Mouse (Mus musculus) testis, adult 2 months (tissue): ENCODE data around the gene Sh3rf1. TPM values are rescaled to one million over a fixed set of nuclear protein-coding genes. Genes with fewer than 3 reads are reported as not detected.

Source experiments
- H3K27ac ChIP-seq: fragments of 200-500 bp; 2 replicates; pipeline ENCODE4 v1.5.1; 2012; ENCODE audit warnings: low read depth, low read length; ENCODE audit not compliant: control insufficient read depth, insufficient read depth
- H3K27me3 ChIP-seq: fragments of 200-500 bp; 2 replicates; pipeline ENCODE4 v1.6.1; 2012; ENCODE audit warnings: mild to moderate bottlenecking, low read length, moderate library complexity; ENCODE audit not compliant: control insufficient read depth, insufficient read depth
- H3K36me3 ChIP-seq: fragments of 200-500 bp; 2 replicates; pipeline ENCODE4 v1.6.1; 2012; ENCODE audit warnings: mild to moderate bottlenecking, low read length; ENCODE audit not compliant: control insufficient read depth, insufficient read depth
- H3K4me1 ChIP-seq: fragments of 200-500 bp; 2 replicates; pipeline ENCODE4 v1.6.1; 2012; ENCODE audit warnings: low read length; ENCODE audit not compliant: control insufficient read depth, insufficient read depth
- H3K4me3 ChIP-seq: fragments of 200-500 bp; 2 replicates; pipeline ENCODE4 v1.5.1; 2012; ENCODE audit warnings: low read depth, mild to moderate bottlenecking, low read length, moderate library complexity, mixed read lengths; ENCODE audit not compliant: control insufficient read depth
- CTCF ChIP-seq: fragments of 200-500 bp; IDR thresholded peaks from 2 replicates; pipeline ENCODE4 v1.5.1; 2012; ENCODE audit warnings: low read depth, mild to moderate bottlenecking, inconsistent platforms, low read length, moderate library complexity; ENCODE audit not compliant: control insufficient read depth, insufficient read depth, insufficient replicate concordance
- POLR2A ChIP-seq: fragments of 200-500 bp; IDR thresholded peaks from 2 replicates; pipeline ENCODE4 v1.6.1; 2012; ENCODE audit warnings: low read depth, mild to moderate bottlenecking, inconsistent platforms, low read length, moderate library complexity; ENCODE audit not compliant: control insufficient read depth
- polyA plus RNA-seq: library from polyadenylated mRNA; depleted of rRNA; stranded (reverse); fragments of >200 nt; gene quantifications from 2 replicates; pipeline ENCODE4 v1.2.3, GENCODE M21; 2012

The Sh3rf1 gene
- polyA plus RNA-seq, 1 experiment = 2.2 TPM

- no peaks in the 10 kb centered on the region for H3K36me3 ChIP-seq
- no peak overlapping the region for H3K4me3 ChIP-seq
- H3K27me3 ChIP-seq = no peaks in the 10 kb centered on the region
- TF ChIP-seq CTCF (no peak), POLR2A (no peak)
- no peak overlapping the region for H3K27ac ChIP-seq
- no peaks in the 10 kb centered on the region for H3K4me1 ChIP-seq
Observed at GRCm38 (mm10) chr8:61346941-61347340, 123.3 kb downstream of the Sh3rf1 start.

GRCm38 (mm10) chr8:61347526-61347925 is 123.9 kb downstream of the Sh3rf1 start:
- Histone ChIP-seq H3K36me3 (no peaks in the 10 kb centered on the region), H3K4me3 (no peak overlapping the region), H3K27me3 (no peaks in the 10 kb centered on the region), H3K27ac (no peak overlapping the region), H3K4me1 (no peaks in the 10 kb centered on the region)
- TF ChIP-seq POLR2A = no peak
- no peak for TF ChIP-seq CTCF

GRCm38 (mm10) chr8:61348029-61348428 is 124.4 kb downstream of the Sh3rf1 start:
- no peaks in the 10 kb centered on the region for H3K36me3 ChIP-seq
- no peaks in the 10 kb centered on the region for H3K27me3 ChIP-seq
- no peaks in the 10 kb centered on the region for H3K4me1 ChIP-seq
- H3K27ac ChIP-seq = no peak overlapping the region
- TF ChIP-seq POLR2A (no peak), CTCF (no peak)
- H3K4me3 ChIP-seq = no peak overlapping the region

- no peak overlapping the region for H3K4me3 ChIP-seq
- no peak for TF ChIP-seq CTCF
- TF ChIP-seq POLR2A = no peak
- no peaks in the 10 kb centered on the region for H3K27me3 ChIP-seq
- H3K36me3 ChIP-seq = no peaks in the 10 kb centered on the region
- no peaks in the 10 kb centered on the region for H3K4me1 ChIP-seq
- H3K27ac ChIP-seq = no peak overlapping the region
Observed at GRCm38 (mm10) chr8:61348518-61348917, 124.8 kb downstream of the Sh3rf1 start.

GRCm38 (mm10) chr8:61350443-61350842 is 126.8 kb downstream of the Sh3rf1 start:
- no peaks in the 10 kb centered on the region for H3K36me3 ChIP-seq
- no peak overlapping the region for H3K4me3 ChIP-seq

GRCm38 (mm10) chr8:61351638-61352037 is 128.0 kb downstream of the Sh3rf1 start:
- no peak for TF ChIP-seq POLR2A
- TF ChIP-seq CTCF = no peak
- H3K4me3 ChIP-seq = no peak overlapping the region
- H3K27ac ChIP-seq = no peak overlapping the region
- no peaks in the 10 kb centered on the region for H3K27me3 ChIP-seq
- no peaks in the 10 kb centered on the region for H3K4me1 ChIP-seq
- no peaks in the 10 kb centered on the region for H3K36me3 ChIP-seq

More at GRCm38 (mm10) chr8:61350443-61350842, 126.8 kb downstream of the Sh3rf1 start:
- H3K4me1 ChIP-seq = no peaks in the 10 kb centered on the region
- TF ChIP-seq CTCF (no peak), POLR2A (no peak)
- H3K27ac ChIP-seq = no peak overlapping the region
- no peaks in the 10 kb centered on the region for H3K27me3 ChIP-seq

- H3K4me3 ChIP-seq = no peak overlapping the region
- no peaks in the 10 kb centered on the region for H3K36me3 ChIP-seq
- TF ChIP-seq CTCF (no peak), POLR2A (no peak)
- H3K27me3 ChIP-seq = no peaks in the 10 kb centered on the region
- no peaks in the 10 kb centered on the region for H3K4me1 ChIP-seq
- H3K27ac ChIP-seq = no peak overlapping the region
Observed at GRCm38 (mm10) chr8:61355503-61355902, 131.8 kb downstream of the Sh3rf1 start.

GRCm38 (mm10) chr8:61359004-61359403 is 135.3 kb downstream of the Sh3rf1 start:
- TF ChIP-seq POLR2A (no peak), CTCF (no peak)
- H3K4me1 ChIP-seq = no peaks in the 10 kb centered on the region
- H3K36me3 ChIP-seq = no peaks in the 10 kb centered on the region
- no peak overlapping the region for H3K4me3 ChIP-seq
- H3K27ac ChIP-seq = no peak overlapping the region
- no peaks in the 10 kb centered on the region for H3K27me3 ChIP-seq
